Mouse (Mus musculus): ENCODE measurements at regions not wholly inside any gene's neighbourhood (a gene's known extent, or its start where the extent isn't known, plus 50 kb on each side); places are given as distances from the start of the nearest gene placed in this dataset.

GRCm38 (mm10) chr2:81407372-81407771 lies 645.6 kb upstream of the Zfp804a start:
- H3K4me3 ChIP-seq (replicated peaks) = no peak overlapping the region
- H3K4me2 ChIP-seq = no peak overlapping the region
- no peaks in the 10 kb centered on the region for H3K36me3 ChIP-seq
- no peaks in the 10 kb centered on the region for H3K4me1 ChIP-seq
- no peak overlapping the region for H3K9ac ChIP-seq (replicated peaks)
- H3K27me3 ChIP-seq (replicated peaks) = no peaks in the 10 kb centered on the region
- H3K27ac ChIP-seq (replicated peaks) = no peak overlapping the region
- no peak for ATAC-seq (ENCODE audit: low FRiP score)
- no peaks in the 10 kb centered on the region for H3K9me3 ChIP-seq (replicated peaks)

DNA sequence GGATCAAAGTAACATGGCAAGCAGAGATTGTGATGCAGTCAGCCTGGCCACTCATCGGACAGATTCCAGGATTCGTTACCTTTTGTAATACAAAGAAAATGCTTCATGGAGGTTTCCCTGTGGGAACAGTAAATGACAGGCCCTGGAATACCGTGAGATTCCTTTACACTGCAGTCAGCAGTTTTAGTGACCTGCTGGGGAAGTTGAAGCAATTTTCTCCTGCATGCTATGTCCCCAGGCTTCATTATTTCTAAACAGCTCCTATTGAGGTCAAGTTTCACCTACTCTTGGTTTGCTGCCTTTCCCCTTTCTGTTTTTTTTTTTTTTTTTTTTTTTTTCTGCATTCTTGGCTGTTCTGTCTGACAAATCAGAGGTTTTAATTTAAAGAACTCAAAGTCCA lies 641.3 kb upstream of the Zfp804a start:
- ATAC-seq (ENCODE audit: low FRiP score) = no peak
- no peak overlapping the region for H3K9ac ChIP-seq (replicated peaks)
- no peaks in the 10 kb centered on the region for H3K9me3 ChIP-seq (replicated peaks)
- WGBS = 65% methylated on average over 3 of the region's 3 CpGs
- no peak overlapping the region for H3K27ac ChIP-seq (replicated peaks)
- no peak overlapping the region for H3K4me3 ChIP-seq (replicated peaks)
- no peaks in the 10 kb centered on the region for H3K4me1 ChIP-seq
- no peak overlapping the region for H3K4me2 ChIP-seq
- no peaks in the 10 kb centered on the region for H3K36me3 ChIP-seq
- H3K27me3 ChIP-seq (replicated peaks) = no peaks in the 10 kb centered on the region

DNA sequence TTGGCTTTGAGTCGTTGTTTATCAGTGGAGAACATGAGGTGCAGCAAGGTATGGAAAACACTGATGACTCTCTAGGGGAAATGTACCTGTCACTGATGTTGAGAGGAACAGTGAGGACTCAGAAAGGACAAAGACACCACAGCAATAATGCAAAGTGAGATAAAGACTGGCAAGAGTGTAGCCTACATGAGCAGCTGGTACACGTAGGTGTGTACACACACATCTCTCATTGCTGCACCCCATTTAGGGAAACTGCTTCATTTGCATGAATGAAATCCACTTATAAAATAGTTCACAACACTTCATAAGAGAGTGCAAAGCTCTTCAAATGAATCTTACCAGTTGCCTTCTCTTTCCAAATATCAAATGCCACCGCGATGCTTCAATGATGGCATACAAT lies 621.6 kb upstream of the Zfp804a start:
- H3K4me1 ChIP-seq = no peaks in the 10 kb centered on the region
- no peak overlapping the region for H3K9ac ChIP-seq (replicated peaks)
- no peaks in the 10 kb centered on the region for H3K27me3 ChIP-seq (replicated peaks)
- H3K4me2 ChIP-seq = no peak overlapping the region
- no peaks in the 10 kb centered on the region for H3K9me3 ChIP-seq (replicated peaks)
- no peak for ATAC-seq (ENCODE audit: low FRiP score)
- no peaks in the 10 kb centered on the region for H3K36me3 ChIP-seq
- no peak overlapping the region for H3K4me3 ChIP-seq (replicated peaks)
- H3K27ac ChIP-seq (replicated peaks) = no peak overlapping the region
- WGBS = 81% methylated on average over 4 of the region's 4 CpGs

DNA sequence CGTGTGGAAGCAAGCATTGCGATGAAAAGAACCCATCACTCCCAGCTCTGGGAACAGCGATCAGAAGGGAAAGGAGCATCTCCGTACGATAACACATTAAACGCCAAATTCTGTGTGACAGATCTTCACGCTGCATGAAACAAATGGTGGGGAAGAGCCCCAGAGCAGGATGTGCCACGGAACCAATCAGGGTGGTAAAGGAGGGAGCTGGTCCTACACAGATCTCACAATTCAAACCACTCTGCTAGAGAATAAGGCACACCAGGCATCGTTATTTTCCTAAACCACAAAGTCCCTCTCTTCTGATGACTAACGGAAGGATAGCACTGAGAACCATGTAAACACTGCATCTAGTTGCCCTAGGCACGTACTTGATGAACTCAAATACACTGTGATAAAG lies 613.9 kb upstream of the Zfp804a start:
- WGBS = 86% methylated on average over 11 of the region's 11 CpGs
- no peaks in the 10 kb centered on the region for H3K9me3 ChIP-seq (replicated peaks)
- H3K27me3 ChIP-seq (replicated peaks) = no peaks in the 10 kb centered on the region
- no peak overlapping the region for H3K4me2 ChIP-seq
- H3K27ac ChIP-seq (replicated peaks) = no peak overlapping the region
- H3K4me1 ChIP-seq = no peaks in the 10 kb centered on the region
- H3K4me3 ChIP-seq (replicated peaks) = no peak overlapping the region
- ATAC-seq (ENCODE audit: low FRiP score) = no peak
- no peak overlapping the region for H3K9ac ChIP-seq (replicated peaks)
- H3K36me3 ChIP-seq = no peaks in the 10 kb centered on the region

- H3K27ac ChIP-seq (replicated peaks) = no peak overlapping the region
- no peak for ATAC-seq (ENCODE audit: low FRiP score)
- no peaks in the 10 kb centered on the region for H3K36me3 ChIP-seq
- H3K9ac ChIP-seq (replicated peaks) = no peak overlapping the region
- H3K4me3 ChIP-seq (replicated peaks) = no peak overlapping the region
- H3K4me2 ChIP-seq = no peak overlapping the region
- no peaks in the 10 kb centered on the region for H3K9me3 ChIP-seq (replicated peaks)
- H3K4me1 ChIP-seq = no peaks in the 10 kb centered on the region
- no peaks in the 10 kb centered on the region for H3K27me3 ChIP-seq (replicated peaks)
Observed at GRCm38 (mm10) chr2:81440929-81441328, 612.1 kb upstream of the Zfp804a start.

DNA sequence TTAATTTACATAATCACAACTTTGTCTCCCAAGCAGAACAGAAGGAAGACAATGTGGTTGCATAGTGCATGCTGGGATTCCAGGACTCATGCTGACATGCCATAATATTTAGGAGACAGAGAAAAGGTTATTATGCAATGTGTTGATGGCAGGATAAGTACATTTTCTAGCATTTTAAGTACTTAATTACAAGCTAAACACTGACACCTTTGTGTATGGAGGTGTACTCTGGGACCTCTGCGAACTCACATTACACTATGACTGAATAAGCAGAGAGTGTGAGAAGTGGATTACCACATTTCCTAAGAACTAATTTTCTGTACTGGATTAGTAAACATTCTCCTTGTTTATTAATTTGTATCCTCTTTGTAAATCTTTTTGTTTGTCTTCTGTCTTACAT lies 602.5 kb upstream of the Zfp804a start:
- H3K4me2 ChIP-seq = no peak overlapping the region

DNA sequence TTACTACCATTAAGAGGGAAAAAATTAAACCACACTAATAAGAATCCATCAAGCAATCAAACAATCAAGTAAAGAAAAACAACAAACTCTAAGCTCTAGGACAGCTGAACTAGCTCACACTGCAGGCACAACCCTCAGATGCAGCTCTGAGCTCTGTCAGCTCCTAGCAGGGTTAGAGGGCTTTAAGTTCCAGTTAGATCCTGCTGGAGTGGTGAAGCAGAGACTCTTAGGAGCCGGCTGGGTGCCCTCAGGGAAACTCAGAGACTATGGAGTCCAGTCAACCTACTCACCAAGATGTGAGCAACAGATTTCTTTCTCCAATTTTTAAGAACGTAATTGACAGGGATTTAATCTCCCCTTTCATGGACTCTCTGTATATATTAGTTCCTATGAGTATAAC lies 564.2 kb upstream of the Zfp804a start:
- no peak overlapping the region for H3K4me2 ChIP-seq
- no peak overlapping the region for H3K4me3 ChIP-seq (replicated peaks)
- 65% methylated on average over 2 of the region's 2 CpGs for WGBS
- H3K27me3 ChIP-seq (replicated peaks) = no peaks in the 10 kb centered on the region
- no peak overlapping the region for H3K9ac ChIP-seq (replicated peaks)
- ATAC-seq (ENCODE audit: low FRiP score) = no peak
- no peaks in the 10 kb centered on the region for H3K4me1 ChIP-seq
- no peaks in the 10 kb centered on the region for H3K36me3 ChIP-seq
- no peak overlapping the region for H3K27ac ChIP-seq (replicated peaks)
- no peaks in the 10 kb centered on the region for H3K9me3 ChIP-seq (replicated peaks)

More for the DNA sequence above, 602.5 kb upstream of the Zfp804a start:
- no peak overlapping the region for H3K4me3 ChIP-seq (replicated peaks)
- no peak overlapping the region for H3K27ac ChIP-seq (replicated peaks)
- no peak overlapping the region for H3K9ac ChIP-seq (replicated peaks)
- H3K27me3 ChIP-seq (replicated peaks) = no peaks in the 10 kb centered on the region
- H3K9me3 ChIP-seq (replicated peaks) = no peaks in the 10 kb centered on the region
- 82% methylated on average over 1 of the region's 1 CpGs for WGBS
- no peaks in the 10 kb centered on the region for H3K36me3 ChIP-seq
- H3K4me1 ChIP-seq = no peaks in the 10 kb centered on the region
- ATAC-seq (ENCODE audit: low FRiP score) = no peak

DNA sequence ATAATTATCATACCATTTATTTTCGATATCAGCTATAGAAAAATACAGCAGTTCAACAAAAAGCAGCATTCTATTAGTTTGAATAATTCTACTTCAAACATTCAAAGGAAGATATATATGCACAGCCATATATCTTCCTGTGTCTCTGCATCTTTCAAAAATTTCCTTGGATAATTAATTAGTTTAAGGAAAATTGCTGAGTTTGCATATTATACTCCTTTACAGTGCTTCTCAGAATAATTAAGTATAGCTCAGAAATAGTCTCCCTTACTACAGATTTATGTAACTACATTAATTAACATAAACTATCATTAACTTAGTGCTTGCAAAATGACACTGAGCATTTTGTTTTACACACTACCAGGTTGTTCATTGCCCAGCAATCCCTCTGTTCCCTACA lies 546.0 kb upstream of the Zfp804a start:
- H3K9me3 ChIP-seq (replicated peaks) = no peaks in the 10 kb centered on the region
- H3K36me3 ChIP-seq = no peaks in the 10 kb centered on the region
- no peak overlapping the region for H3K4me2 ChIP-seq
- H3K4me1 ChIP-seq = no peaks in the 10 kb centered on the region
- H3K4me3 ChIP-seq (replicated peaks) = no peak overlapping the region
- H3K9ac ChIP-seq (replicated peaks) = no peak overlapping the region
- no peak for ATAC-seq (ENCODE audit: low FRiP score)
- no peaks in the 10 kb centered on the region for H3K27me3 ChIP-seq (replicated peaks)
- H3K27ac ChIP-seq (replicated peaks) = no peak overlapping the region
- 91% methylated on average over 1 of the region's 1 CpGs for WGBS

DNA sequence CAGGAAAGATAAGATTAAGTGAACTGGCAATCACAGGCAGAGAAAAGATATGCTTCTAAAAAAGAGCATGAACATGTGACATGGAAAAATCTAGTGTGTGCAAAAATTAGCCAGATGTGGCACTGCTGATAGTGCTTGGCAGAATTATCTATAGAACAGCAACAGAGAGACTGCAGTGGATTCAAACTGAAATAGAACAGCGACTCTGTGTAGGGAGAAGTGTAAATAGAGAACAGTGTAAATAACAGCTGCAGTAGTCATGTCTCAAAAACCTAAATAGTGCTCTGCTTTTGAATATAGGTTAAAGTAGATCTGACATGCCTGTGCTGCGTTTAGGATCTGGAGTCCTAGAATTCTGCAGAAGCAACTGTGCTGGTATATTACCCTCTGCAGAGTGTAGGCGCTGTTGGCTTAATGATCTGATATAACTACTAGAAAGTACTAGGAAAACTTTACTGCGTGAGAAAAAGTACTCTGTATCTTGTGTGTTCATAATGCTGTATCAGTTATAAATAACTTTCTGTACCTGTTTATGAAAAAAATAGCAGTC lies 539.9 kb upstream of the Zfp804a start:
- whole genome bisulfite sequencing = 92% methylated on average over 4 of the region's 4 CpGs
- H3K27ac ChIP-seq (replicated peaks) = no peak overlapping the region
- no peak overlapping the region for H3K4me3 ChIP-seq (replicated peaks)
- H3K9me3 ChIP-seq (replicated peaks) = no peaks in the 10 kb centered on the region
- no peak for ATAC-seq (ENCODE audit: low FRiP score)
- H3K4me2 ChIP-seq = no peak overlapping the region
- no peaks in the 10 kb centered on the region for H3K4me1 ChIP-seq
- no peaks in the 10 kb centered on the region for H3K27me3 ChIP-seq (replicated peaks)
- H3K36me3 ChIP-seq = no peaks in the 10 kb centered on the region
- no peak overlapping the region for H3K9ac ChIP-seq (replicated peaks)

- no peak overlapping the region for H3K4me3 ChIP-seq (replicated peaks)
- no peaks in the 10 kb centered on the region for H3K9me3 ChIP-seq (replicated peaks)
- H3K36me3 ChIP-seq = no peaks in the 10 kb centered on the region
- no peak for ATAC-seq (ENCODE audit: low FRiP score)
- H3K27me3 ChIP-seq (replicated peaks) = no peaks in the 10 kb centered on the region
- H3K27ac ChIP-seq (replicated peaks) = no peak overlapping the region
- H3K4me1 ChIP-seq = no peaks in the 10 kb centered on the region
- H3K9ac ChIP-seq (replicated peaks) = no peak overlapping the region
- 82% methylated on average over 2 of the region's 2 CpGs for WGBS
- H3K4me2 ChIP-seq = no peak overlapping the region
Observed at GRCm38 (mm10) chr2:81538111-81538510, 514.9 kb upstream of the Zfp804a start.

DNA sequence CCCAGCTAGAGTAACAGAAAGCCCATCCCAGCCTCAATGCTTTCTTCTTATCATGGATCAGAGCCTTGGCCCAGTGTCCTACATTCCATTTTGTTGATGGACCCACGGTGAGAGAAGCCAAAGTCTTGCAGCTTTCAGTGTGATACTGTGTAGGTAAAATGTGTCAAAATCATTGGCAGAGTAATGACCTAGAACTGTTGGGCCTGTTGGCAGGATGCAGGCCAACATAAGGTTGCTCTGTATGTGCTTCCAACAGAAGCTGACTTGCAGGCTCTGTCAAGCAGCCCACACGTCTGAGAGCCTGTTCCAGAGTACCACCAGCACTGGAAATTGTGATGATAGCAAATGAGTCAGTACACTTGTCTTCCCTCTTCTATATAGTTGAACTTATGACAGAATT lies 503.9 kb upstream of the Zfp804a start:
- Histone ChIP-seq H3K27ac (replicated peaks) (no peak overlapping the region), H3K9ac (replicated peaks) (no peak overlapping the region), H3K36me3 (no peaks in the 10 kb centered on the region), H3K4me2 (no peak overlapping the region), H3K4me3 (replicated peaks) (no peak overlapping the region), H3K4me1 (no peaks in the 10 kb centered on the region), H3K27me3 (replicated peaks) (no peaks in the 10 kb centered on the region), H3K9me3 (replicated peaks) (no peaks in the 10 kb centered on the region)
- ATAC-seq (ENCODE audit: low FRiP score) = no peak
- WGBS = 77% methylated on average over 2 of the region's 2 CpGs

DNA sequence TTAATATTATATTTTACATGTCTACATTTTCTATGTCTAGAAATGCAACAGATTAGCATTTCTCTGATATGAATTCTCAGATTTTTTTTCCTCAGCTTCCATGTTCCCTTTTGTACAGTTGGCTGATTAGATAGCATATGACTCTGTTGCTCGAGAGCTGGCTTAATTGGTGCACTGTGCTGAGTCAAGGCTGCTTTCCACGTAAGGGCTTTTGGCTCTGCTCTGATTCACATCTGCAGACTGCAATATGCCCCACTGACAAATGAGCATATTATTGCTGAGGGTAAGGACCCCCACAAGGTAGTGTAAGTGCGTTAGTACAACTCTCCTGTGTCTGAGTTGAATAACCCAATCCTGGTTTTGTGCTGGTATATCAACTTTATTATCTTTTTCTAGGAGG lies 470.9 kb upstream of the Zfp804a start:
- H3K4me1 ChIP-seq = no peaks in the 10 kb centered on the region
- no peak overlapping the region for H3K4me2 ChIP-seq
- H3K27ac ChIP-seq (replicated peaks) = no peak overlapping the region
- 43% methylated on average over 3 of the region's 3 CpGs for WGBS
- no peak overlapping the region for H3K4me3 ChIP-seq (replicated peaks)
- no peaks in the 10 kb centered on the region for H3K9me3 ChIP-seq (replicated peaks)
- no peaks in the 10 kb centered on the region for H3K27me3 ChIP-seq (replicated peaks)
- ATAC-seq (ENCODE audit: low FRiP score) = peak; percentile 87
- no peak overlapping the region for H3K9ac ChIP-seq (replicated peaks)
- no peaks in the 10 kb centered on the region for H3K36me3 ChIP-seq

Measured in neural tube, embryonic 15.5 days (tissue).